Mouse (Mus musculus) left cerebral cortex, adult 2 months (tissue): ENCODE measurements around the gene Tom1l2. TPM values are rescaled to one million over a fixed set of nuclear protein-coding genes. Genes with fewer than 3 reads are reported as not detected.
A peak's percentile ranks its signal among the peaks of the same experiment; 100 is the strongest.

Experiments
- DNase-seq, 2 experiments: peaks; one replicate each; pipeline ENCODE4 v3.0.0; 2021 to 2022; ENCODE audit warnings: low spot score in 2 of 2, mixed read lengths in 1 of 2; ENCODE audit errors: extremely low spot score in 1 of 2
- H3K27ac ChIP-seq: fragments of 200-600 bp; 2 replicates; pipeline ENCODE4 v1.8.1; 2022
- H3K4me3 ChIP-seq: fragments of 200-600 bp; 2 replicates; pipeline ENCODE4 v1.8.1; 2022
- CTCF ChIP-seq: fragments of 200-600 bp; IDR thresholded peaks from 2 replicates; pipeline ENCODE4 v1.8.1; 2022; ENCODE audit warnings: antibody characterized with exemption, mild to moderate bottlenecking, moderate library complexity
- intact Hi-C: fragments of 180-260 bp; cut with DNase I; formaldehyde crosslinking; loops from one replicate; pipeline ENCODE4 v1.15.1; 2025
- total RNA-seq, 2 experiments: library from RNA; stranded (reverse); gene quantifications; 2 replicates each; pipeline ENCODE4 v1.2.3; 2021

The Tom1l2 gene
- total RNA-seq, 2 experiments from 2014 or later, result 216 to 221 TPM

- no peak for TF ChIP-seq CTCF
- intact Hi-C loops, result no loop called here
- H3K4me3 ChIP-seq, result no peak overlapping the region
- no peak overlapping the region for H3K27ac ChIP-seq
- no peak for DNase-seq
Measured at GRCm38 (mm10) chr11:60240509-60240908, 112.2 kb downstream of the Tom1l2 start.

DNA sequence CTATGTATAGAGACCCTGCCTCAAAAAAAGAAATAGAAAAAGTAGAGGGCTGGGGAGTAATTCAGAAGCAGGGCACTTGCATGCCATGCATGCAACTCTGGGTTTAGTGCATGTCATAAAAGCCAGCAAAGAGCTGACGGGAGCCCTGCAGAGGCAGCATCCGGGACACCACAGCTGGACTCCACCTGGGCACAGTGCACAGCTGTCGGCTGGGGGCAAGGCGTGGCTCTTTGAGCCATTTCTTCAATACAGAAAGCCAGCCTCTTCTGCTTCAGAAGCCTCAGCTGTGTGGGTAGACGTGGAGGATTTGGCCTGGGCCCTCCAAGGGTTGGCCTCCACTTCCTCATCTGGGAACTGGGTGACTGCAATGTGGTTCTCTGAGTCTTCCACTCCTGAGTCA, 117.4 kb downstream of the Tom1l2 start:
- no peak overlapping the region for H3K27ac ChIP-seq
- intact Hi-C loops, result no loop called here
- TF ChIP-seq CTCF, result no peak

DNA sequence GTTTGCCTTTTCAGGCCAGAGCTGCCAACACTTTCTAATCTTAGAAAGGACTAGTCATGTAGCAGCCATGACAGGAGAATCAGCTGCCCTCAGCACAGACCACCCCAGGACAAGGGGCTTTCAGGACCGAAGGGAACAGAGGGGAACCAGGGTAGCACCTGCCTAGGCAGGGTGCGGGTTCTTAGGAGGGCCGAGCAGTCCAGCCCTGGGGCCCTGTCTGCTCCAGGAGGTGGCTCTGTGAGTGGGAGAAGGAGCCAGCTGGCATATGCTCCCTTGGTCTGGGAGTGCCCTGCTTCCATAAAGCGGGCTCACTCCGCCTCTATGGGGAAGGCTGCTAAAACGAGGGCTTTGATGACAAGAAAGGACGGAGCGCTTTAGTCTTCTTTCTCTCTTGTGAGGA, 119.5 kb downstream of the Tom1l2 start:
- DNase-seq, result peak in 1 of 2 experiments; percentile 42
- TF ChIP-seq CTCF, result no peak
- Histone ChIP-seq H3K4me3 (no peak overlapping the region), H3K27ac (peak overlapping the region; percentile 70)
- intact Hi-C loops, result no loop called here

More for the DNA sequence above, 117.4 kb downstream of the Tom1l2 start:
- DNase-seq, result no peak
- H3K4me3 ChIP-seq, result no peak overlapping the region

GRCm38 (mm10) chr11:60232441-60233058, 120.2 kb downstream of the Tom1l2 start:
- intact Hi-C loops, result no loop called here
- no peak for DNase-seq

GRCm38 (mm10) chr11:60231951-60232350, 120.8 kb downstream of the Tom1l2 start:
- Histone ChIP-seq H3K4me3 (no peak overlapping the region), H3K27ac (no peak overlapping the region)
- TF ChIP-seq CTCF, result no peak
- intact Hi-C loops, result no loop called here
- no peak for DNase-seq

More at GRCm38 (mm10) chr11:60232441-60233058, 120.2 kb downstream of the Tom1l2 start:
- Histone ChIP-seq H3K4me3 (no peak overlapping the region), H3K27ac (peak overlapping the region; percentile 70; the same call in 1 of the 2 replicates)
- TF ChIP-seq CTCF, result no peak

DNA sequence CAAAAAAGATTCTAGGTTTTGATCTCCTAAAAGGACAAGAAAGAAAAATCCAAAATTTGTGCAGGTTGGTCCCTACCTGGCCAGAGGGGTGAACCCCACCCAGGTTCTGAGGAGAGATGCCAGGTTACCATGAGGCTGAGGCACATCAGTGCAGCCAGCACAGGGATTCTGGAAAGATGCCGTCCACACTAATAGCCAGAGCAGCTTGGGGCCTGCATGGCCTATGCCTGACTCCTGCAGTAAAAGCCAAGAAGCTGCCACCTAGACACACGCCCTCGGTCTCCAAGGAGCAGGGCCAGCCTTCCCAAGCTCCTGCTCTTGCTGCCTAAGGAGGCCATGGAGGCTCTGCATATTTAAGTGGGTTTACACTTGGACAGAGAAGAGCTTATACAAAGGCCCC, 121.4 kb downstream of the Tom1l2 start:
- Histone ChIP-seq H3K4me3 (no peak overlapping the region), H3K27ac (no peak overlapping the region)
- no peak for TF ChIP-seq CTCF
- no peak for DNase-seq
- intact Hi-C loops, result no loop called here

GRCm38 (mm10) chr11:60230512-60230911, 122.2 kb downstream of the Tom1l2 start:
- H3K4me3 ChIP-seq, result no peak overlapping the region
- no peak for DNase-seq
- no peak overlapping the region for H3K27ac ChIP-seq
- no peak for TF ChIP-seq CTCF
- intact Hi-C loops, result no loop called here

GRCm38 (mm10) chr11:60229821-60230220, 122.9 kb downstream of the Tom1l2 start:
- TF ChIP-seq CTCF, result no peak
- no peak overlapping the region for H3K27ac ChIP-seq
- no peak overlapping the region for H3K4me3 ChIP-seq
- DNase-seq, result no peak
- intact Hi-C loops, result no loop called here

DNA sequence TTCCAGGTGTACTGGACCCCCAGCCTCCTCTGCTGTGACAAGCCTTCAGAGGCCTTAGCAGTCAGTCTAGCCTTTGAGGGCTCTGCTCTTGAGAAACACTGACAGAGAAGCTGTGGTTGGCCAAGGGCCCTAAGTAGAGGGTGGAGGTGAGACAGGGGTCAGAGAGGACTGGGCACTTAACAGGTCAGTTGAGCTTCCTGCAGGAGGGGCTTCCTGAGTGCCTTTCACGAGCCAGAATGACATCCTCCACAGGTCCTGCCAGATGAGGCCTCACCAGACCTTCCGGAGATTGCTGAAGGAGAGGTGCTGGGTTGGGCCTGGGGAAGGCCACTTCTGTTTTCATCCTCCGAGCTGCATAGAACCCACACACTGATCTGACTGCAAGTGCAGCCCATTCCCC, 124.2 kb downstream of the Tom1l2 start:
- intact Hi-C loops, result no loop called here

DNA sequence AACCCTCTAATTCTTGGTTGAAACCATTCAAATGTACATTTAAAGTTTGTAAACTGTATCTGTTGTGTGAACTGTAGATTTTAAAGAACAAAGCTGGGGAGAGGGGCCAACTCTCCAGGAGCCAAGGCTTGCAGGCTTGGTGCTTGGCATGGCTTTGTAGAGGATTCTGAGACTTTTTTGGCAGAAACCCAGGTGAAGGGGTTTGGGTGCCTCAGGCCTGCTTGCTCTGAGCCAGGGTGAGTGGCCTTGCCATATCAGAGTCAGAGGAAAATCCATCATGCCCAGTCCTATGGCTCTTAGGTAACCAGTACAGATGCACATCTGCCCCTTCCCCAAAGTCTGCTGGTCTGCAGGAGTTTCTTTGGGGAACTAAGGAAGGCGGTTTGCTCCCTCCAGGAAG, 126.8 kb downstream of the Tom1l2 start:
- H3K4me3 ChIP-seq, result no peak overlapping the region
- DNase-seq, result no peak
- intact Hi-C loops, result no loop called here
- no peak for TF ChIP-seq CTCF
- no peak overlapping the region for H3K27ac ChIP-seq

More for the DNA sequence above, 124.2 kb downstream of the Tom1l2 start:
- DNase-seq, result no peak
- no peak for TF ChIP-seq CTCF
- H3K27ac ChIP-seq, result no peak overlapping the region
- no peak overlapping the region for H3K4me3 ChIP-seq

- Histone ChIP-seq H3K27ac (no peak overlapping the region), H3K4me3 (no peak overlapping the region)
- no peak; the same call in 1 of the 2 replicates for TF ChIP-seq CTCF
- DNase-seq, result no peak
- intact Hi-C loops, result no loop called here
Measured at GRCm38 (mm10) chr11:60224676-60225075, 128.0 kb downstream of the Tom1l2 start.

DNA sequence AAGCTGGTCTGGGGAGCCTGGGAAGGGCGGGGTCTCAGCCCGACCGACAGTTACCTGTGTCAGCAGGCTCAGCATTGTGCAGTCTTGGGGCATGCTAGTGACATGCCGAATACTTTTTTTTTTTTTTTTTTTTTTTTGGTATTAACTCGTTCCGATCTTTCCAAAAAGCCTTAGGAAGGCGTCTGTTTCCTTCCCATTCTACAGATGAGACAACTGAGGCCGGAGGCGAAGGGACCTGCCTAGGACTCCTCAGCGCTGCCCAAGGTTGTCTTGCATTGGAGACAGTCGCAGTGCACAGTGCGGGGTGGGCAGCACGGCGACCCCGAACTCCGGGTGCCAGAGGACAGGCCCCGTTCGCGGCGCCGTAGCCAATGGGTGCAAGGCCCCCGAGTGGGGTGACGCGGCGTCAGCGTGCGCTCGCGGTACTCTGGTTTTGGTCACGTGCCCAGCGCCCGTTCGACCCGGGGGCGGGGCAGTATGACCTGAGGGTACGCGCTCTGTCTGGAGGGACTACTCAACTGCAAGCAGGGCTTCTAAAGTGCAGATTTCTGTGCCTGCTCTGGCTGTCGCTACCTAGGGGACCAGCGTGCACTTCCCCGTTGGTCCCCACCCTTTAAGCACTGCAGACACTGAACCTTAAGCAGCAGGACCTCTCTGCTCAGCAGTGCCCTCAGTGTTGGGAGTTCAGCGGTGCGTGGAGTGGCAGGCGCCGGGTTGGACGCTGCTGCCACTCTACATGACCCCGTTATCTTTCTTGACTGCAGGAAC, 130.1 kb downstream of the Tom1l2 start, which contains the start of gene Srebf1:
TSS of gene Srebf1 (minus strand) at position 113 of the 768 bp plus-strand sequence.
- H3K4me3 ChIP-seq, result peak within 1 kb of the TSS; percentile 40
- intact Hi-C loops, result no loop called here
- peak within 1 kb of the TSS; percentile 80 for H3K27ac ChIP-seq
- peak; percentile 70 to 71 for DNase-seq
- peak; percentile 29 for TF ChIP-seq CTCF
